Mouse (Mus musculus): ENCODE measurements at regions not wholly inside any gene's neighbourhood (a gene's known extent, or its start where the extent isn't known, plus 50 kb on each side); places are given as distances from the start of the nearest gene placed in this dataset.

DNA sequence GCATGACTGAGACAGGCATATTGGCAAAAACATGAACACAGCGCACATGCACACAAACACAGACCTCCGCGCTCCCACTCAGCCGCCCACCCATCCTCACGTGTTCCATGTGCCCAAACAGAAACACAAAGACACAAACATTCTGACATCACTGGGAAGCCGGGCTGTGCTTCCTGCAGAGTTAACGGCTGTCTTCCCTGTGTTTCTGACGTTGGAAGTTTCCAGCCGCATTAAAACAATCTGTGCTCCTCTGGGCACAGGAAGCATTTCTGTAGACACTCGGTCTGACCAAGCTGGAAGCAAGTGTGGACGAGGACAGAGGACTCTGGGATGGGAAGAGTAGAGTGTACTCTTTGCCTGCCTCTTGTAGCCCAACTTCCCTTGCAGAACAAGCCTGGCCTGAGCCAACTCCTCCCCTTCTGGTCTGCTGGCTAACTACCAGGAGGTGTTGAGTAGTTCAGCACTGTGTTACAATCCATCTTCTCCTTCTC, 296.2 kb upstream of the Zfp703 start:
- Histone ChIP-seq H3K4me1 (0 out of 2 replicates have a peak, but pooled peaks cover 4% of the 10 kb centered on the region), H3K9me3 (no peaks in the 10 kb centered on the region), H3K4me3 (no peak overlapping the region), H3K27me3 (ENCODE audit: insufficient read depth, poor library complexity, severe bottlenecking) (peaks cover 13% of the 10 kb centered on the region; the same call in 1 of the 2 replicates), H3K36me3 (no peaks in the 10 kb centered on the region), H3K27ac (no peak overlapping the region)
- 68% methylated on average over 11 of the region's 11 CpGs for WGBS
- DNase-seq (ENCODE audit: low spot score): no peak

DNA sequence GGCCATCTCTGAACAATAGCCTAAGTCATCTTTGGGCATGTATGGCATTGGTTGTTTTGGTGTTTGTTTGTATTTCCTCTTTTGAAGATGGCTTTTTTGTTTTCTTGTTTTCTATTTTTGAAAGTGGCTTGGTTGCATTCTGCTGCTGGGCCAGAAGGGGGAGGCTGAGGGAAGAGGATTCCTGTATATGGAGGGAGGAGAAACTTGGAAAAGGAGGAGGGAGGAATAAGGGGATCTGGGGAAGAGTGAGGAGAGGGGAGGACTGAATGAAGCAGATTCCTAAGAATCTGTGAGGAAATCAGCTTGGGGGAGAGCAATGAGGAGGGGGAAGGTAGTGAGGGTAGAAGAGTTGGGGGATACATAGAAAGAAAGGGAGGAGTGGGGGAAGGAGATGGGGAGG, 290.0 kb upstream of the Zfp703 start:
- Histone ChIP-seq H3K4me1 (no peaks in the 10 kb centered on the region), H3K9me3 (no peaks in the 10 kb centered on the region), H3K4me3 (no peak overlapping the region), H3K27ac (no peak overlapping the region), H3K36me3 (no peaks in the 10 kb centered on the region), H3K27me3 (ENCODE audit: insufficient read depth, poor library complexity, severe bottlenecking) (peaks cover 21% of the 10 kb centered on the region; the same call in 1 of the 2 replicates)
- no peak for DNase-seq (ENCODE audit: low spot score)

DNA sequence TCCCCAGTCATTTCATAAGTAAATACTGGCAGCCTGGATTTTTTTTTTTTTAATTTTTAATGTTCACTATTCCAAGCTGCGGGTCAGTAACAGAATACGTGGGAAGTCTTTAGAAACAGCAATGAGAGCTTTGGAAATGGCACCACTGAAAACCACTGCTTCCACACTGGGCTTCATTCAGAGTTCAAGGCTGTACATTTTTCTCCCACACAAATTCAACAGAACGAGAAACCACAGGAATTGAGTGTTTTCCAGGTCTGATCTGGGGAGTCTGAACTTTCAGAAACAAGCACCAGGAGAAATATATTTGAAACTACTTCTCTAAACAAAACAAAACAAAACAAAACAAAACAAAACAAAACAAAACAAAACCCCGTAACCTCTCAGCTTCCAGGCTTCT, 289.1 kb upstream of the Zfp703 start:
- no peaks in the 10 kb centered on the region for H3K9me3 ChIP-seq
- H3K36me3 ChIP-seq: no peaks in the 10 kb centered on the region
- peaks cover 21% of the 10 kb centered on the region; the same call in 1 of the 2 replicates for H3K27me3 ChIP-seq (ENCODE audit: insufficient read depth, poor library complexity, severe bottlenecking)
- no peak overlapping the region for H3K27ac ChIP-seq
- WGBS: 71% methylated on average over 4 of the region's 4 CpGs
- no peak for DNase-seq (ENCODE audit: low spot score)
- no peaks in the 10 kb centered on the region for H3K4me1 ChIP-seq
- H3K4me3 ChIP-seq: no peak overlapping the region

DNA sequence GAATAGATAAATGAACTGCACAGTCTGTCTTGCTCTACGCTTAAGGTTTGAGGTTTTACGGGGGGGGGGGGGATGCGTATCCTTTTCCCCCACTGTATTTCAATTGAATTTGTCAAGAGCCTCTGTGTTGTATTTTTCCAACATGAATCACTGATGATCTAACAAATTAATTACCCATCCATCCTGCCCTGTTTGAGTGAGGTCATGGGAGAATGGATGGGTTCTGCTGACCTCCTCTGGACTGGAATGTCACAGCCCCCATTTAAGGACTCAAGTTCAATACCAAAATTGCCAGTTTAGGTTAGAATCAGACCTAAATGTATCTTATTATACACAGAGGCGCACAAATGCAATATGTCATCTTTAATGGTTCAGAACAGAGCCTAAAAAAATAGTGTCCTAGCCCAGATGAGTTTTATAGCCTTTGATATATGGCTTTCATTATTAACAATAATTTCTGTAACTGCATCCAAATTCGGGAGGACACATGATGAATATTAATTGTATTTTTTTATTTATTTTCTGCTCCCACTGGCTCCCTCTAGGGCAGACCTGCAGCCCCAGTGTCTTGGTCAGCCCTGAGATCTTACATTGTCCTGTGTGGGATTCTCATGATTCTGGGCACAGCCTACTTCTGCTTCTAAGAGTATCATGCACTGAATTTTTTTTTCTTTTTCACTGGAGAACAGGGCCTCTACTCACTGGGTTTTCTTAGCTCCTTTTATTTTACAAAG, 288.2 kb upstream of the Zfp703 start:
- H3K27ac ChIP-seq: no peak overlapping the region
- no peak for DNase-seq (ENCODE audit: low spot score)
- no peaks in the 10 kb centered on the region for H3K4me1 ChIP-seq
- H3K9me3 ChIP-seq: no peaks in the 10 kb centered on the region
- H3K4me3 ChIP-seq: no peak overlapping the region
- peaks cover 16% of the 10 kb centered on the region; the same call in 1 of the 2 replicates for H3K27me3 ChIP-seq (ENCODE audit: insufficient read depth, poor library complexity, severe bottlenecking)
- WGBS: 82% methylated on average over 5 of the region's 5 CpGs
- H3K36me3 ChIP-seq: no peaks in the 10 kb centered on the region

DNA sequence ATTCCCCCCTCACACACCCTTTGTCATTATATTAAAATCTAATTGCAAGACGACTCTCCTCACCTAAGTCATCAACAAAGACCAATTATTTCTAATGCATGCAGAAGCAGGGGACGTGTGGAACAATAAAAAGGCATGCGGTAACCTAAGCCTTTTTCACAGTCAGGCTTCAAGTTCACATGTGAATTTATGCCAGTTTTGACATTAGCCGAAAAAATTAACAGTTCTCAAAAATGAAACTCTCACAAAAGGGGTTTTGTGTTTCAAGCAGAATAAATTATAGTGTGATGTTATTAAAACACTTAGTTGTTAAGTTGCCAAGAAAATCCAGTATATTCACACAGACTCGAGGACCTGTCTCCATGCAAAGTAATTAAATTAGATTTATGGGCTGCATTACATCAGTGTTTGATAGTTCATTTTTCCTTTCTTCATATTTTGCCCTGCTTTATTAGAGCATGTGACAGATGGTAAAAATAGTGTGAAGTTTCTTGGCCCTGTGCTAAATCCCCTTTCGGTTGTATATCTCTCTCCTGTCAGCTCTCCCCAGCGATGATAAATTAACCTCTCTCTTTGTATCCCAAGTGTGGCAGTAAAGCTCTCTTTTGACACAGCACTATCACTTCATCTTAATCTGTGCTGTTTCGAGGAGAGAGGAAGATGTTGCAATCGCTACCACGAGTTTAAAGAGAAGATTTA, 287.5 kb upstream of the Zfp703 start:
- 58% methylated on average over 10 of the region's 10 CpGs for WGBS
- Histone ChIP-seq H3K27ac (no peak overlapping the region), H3K36me3 (no peaks in the 10 kb centered on the region), H3K4me1 (no peaks in the 10 kb centered on the region), H3K9me3 (no peaks in the 10 kb centered on the region), H3K27me3 (ENCODE audit: insufficient read depth, poor library complexity, severe bottlenecking) (peaks cover 16% of the 10 kb centered on the region; the same call in 1 of the 2 replicates), H3K4me3 (no peak overlapping the region)
- DNase-seq (ENCODE audit: low spot score): no peak

DNA sequence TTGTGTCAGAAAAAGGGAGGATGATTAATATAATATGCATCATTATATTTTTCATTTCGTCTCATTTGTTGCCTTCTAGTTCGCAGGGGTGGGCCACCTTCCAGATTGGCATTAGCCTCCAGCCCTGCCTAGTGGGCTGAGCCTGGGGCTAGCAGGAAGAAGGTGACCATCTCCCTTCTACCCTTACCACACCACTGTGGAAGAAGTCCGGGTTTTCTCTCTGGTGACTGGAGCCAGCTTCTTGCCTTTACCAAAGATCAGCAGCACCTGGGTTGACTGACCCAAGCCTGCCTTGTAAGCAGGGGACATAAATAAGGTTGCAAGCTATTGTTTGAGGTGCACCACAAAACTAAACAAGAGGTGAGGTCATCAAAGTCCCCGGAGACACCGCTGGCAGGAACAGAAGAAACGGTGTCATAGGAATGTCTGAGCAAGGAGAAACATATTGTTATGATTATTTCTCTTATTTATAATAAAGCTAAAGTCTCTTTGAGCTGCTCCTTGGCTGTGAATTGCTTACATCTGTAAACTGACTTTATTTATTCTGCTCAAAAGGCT, 286.9 kb upstream of the Zfp703 start:
- no peaks in the 10 kb centered on the region for H3K36me3 ChIP-seq
- H3K9me3 ChIP-seq: no peaks in the 10 kb centered on the region
- DNase-seq (ENCODE audit: low spot score): no peak
- WGBS: 75% methylated on average over 6 of the region's 6 CpGs
- no peak overlapping the region for H3K4me3 ChIP-seq
- H3K4me1 ChIP-seq: no peaks in the 10 kb centered on the region
- H3K27ac ChIP-seq: no peak overlapping the region
- H3K27me3 ChIP-seq (ENCODE audit: insufficient read depth, poor library complexity, severe bottlenecking): peaks cover 16% of the 10 kb centered on the region; the same call in 1 of the 2 replicates

DNA sequence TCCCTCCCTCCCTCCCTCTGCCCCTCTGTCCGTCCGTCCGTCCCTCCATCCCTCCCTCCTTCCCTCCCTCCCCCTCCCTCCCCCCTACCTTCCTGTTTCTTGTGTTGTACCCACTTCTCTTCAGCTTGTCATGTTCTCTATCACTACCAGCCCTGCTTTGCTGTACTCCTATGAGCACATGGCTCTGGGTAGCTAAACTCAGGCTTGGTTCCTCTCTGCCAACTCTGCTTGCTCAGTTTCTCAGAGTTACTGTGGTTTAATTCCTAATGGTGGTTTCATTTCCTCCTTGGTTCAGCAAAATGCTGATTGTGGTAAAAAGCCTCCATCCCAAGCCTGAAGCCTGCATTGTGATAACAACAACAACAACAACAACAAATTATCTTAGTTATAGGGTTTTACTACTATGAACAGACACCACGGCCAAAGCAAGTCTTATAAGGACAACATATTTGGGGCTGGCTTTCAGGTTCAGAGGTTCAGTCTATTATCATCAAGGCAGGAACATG, 279.5 kb upstream of the Zfp703 start:
- WGBS: 81% methylated on average over 1 of the region's 4 CpGs
- Histone ChIP-seq H3K4me3 (no peak overlapping the region), H3K27me3 (ENCODE audit: insufficient read depth, poor library complexity, severe bottlenecking) (no peaks in the 10 kb centered on the region), H3K27ac (no peak overlapping the region), H3K9me3 (no peaks in the 10 kb centered on the region), H3K4me1 (no peaks in the 10 kb centered on the region; the same call in 1 of the 2 replicates), H3K36me3 (no peaks in the 10 kb centered on the region)
- DNase-seq (ENCODE audit: low spot score): no peak

DNA sequence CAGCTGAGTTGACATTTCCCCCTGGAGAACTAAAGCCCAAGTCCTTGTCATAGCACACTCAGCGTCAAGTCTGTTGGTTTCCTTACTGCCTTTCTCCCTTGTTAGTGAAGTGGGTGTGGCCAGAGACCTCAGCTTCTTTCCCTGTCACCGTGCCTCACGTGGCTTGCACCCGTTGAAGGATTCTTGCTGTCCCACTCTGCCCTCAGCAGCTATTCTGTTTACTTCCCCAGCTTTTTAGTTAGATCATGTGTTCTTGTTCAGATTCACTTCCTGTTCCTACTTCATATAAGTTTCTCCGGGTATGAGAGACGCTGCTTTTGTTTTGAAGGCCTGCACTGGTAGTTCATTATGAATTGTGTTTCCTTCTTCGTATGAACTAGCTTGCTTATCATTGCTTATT, 278.5 kb upstream of the Zfp703 start:
- Histone ChIP-seq H3K4me3 (no peak overlapping the region), H3K27ac (no peak overlapping the region), H3K27me3 (ENCODE audit: insufficient read depth, poor library complexity, severe bottlenecking) (0 out of 2 replicates have a peak, but pooled peaks cover 3% of the 10 kb centered on the region), H3K36me3 (no peaks in the 10 kb centered on the region), H3K9me3 (no peaks in the 10 kb centered on the region), H3K4me1 (no peaks in the 10 kb centered on the region; the same call in 1 of the 2 replicates)
- WGBS: 55% methylated on average over 7 of the region's 7 CpGs
- no peak for DNase-seq (ENCODE audit: low spot score)

DNA sequence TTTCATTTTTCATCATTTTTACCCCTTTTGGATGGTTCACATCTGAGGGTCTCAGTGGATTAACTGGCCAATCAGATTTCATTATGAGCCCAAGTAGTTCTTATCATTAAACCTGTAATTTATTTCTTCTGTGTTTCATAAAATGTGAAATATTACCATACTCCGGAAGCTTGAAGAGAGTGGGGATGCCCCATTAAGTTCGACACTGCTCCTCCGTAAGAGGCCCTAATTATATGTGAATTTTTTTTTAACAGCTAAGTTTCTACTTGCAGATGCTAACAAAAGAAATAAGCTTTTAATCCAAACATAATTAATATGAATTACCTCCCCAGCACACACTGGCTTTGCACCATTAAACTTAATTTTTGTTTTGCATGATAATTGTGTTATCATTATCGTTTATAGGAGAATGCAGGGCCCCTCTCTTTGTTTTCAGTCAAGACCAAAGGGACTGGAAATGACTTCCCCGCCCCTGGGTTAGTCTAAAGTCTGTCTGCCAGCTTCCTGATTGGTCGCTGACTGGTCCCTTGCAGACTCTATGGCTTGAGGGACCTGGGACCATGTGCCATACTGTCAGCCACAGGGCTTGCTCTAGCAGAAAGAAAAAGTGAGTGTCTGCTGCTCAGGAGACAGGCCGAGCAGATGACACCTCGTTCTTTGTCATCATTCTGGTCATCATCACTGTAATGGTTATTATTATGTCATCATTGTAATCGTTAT, 270.9 kb upstream of the Zfp703 start:
- 65% methylated on average over 9 of the region's 9 CpGs for whole genome bisulfite sequencing
- DNase-seq (ENCODE audit: low spot score): no peak
- Histone ChIP-seq H3K36me3 (no peaks in the 10 kb centered on the region), H3K27me3 (ENCODE audit: insufficient read depth, poor library complexity, severe bottlenecking) (peaks cover 9% of the 10 kb centered on the region; the same call in 1 of the 2 replicates), H3K4me1 (no peaks in the 10 kb centered on the region), H3K9me3 (no peaks in the 10 kb centered on the region), H3K4me3 (no peak overlapping the region), H3K27ac (no peak overlapping the region)

DNA sequence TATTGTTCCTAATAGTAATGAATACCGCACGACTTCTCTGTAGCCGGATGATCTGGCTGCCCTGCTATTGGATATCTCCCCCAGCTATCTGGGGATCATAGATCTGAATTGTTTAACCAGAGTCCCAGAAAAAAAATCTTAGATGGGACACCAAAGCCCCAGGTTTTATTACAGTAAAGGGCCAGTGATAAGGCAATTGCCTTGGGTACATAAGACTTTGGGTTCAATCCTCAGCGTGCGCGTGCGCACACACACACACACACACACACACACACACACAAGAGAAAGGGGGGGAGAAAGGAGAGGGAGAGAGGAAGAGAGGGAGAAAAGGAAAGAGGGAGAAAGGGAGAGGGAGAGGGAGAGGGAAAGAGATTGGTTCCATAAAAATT, 270.4 kb upstream of the Zfp703 start:
- H3K4me3 ChIP-seq: no peak overlapping the region
- H3K27ac ChIP-seq: no peak overlapping the region
- peaks cover 9% of the 10 kb centered on the region; the same call in 1 of the 2 replicates for H3K27me3 ChIP-seq (ENCODE audit: insufficient read depth, poor library complexity, severe bottlenecking)
- no peaks in the 10 kb centered on the region for H3K36me3 ChIP-seq
- no peaks in the 10 kb centered on the region for H3K4me1 ChIP-seq
- H3K9me3 ChIP-seq: no peaks in the 10 kb centered on the region
- 93% methylated on average over 7 of the region's 7 CpGs for WGBS
- no peak for DNase-seq (ENCODE audit: low spot score)

DNA sequence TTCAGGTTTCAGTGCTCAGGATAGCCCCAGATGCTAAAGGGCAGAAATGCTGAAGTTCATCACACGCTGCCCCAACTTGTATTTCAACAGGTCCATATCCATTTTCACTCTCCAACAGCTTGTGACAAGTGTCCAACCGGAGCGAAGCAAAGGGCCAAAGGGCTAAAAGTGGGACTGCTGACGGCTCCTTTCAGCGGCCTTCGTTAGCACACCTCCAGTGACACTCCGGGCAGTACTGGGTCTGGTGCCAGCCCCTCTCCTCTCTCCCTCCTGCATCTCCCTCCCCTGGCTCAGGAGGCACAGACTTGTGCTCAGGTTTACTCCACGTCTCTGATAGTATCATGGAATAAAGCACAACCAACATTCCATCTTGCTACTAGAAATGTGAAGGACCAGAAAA, 263.3 kb upstream of the Zfp703 start:
- Histone ChIP-seq H3K4me3 (no peak overlapping the region), H3K9me3 (no peaks in the 10 kb centered on the region), H3K27ac (no peak overlapping the region), H3K27me3 (ENCODE audit: insufficient read depth, poor library complexity, severe bottlenecking) (peaks cover 18% of the 10 kb centered on the region), H3K4me1 (no peaks in the 10 kb centered on the region), H3K36me3 (no peaks in the 10 kb centered on the region)
- peak; percentile 77 for DNase-seq (ENCODE audit: low spot score)
- WGBS: 54% methylated on average over 8 of the region's 8 CpGs

DNA sequence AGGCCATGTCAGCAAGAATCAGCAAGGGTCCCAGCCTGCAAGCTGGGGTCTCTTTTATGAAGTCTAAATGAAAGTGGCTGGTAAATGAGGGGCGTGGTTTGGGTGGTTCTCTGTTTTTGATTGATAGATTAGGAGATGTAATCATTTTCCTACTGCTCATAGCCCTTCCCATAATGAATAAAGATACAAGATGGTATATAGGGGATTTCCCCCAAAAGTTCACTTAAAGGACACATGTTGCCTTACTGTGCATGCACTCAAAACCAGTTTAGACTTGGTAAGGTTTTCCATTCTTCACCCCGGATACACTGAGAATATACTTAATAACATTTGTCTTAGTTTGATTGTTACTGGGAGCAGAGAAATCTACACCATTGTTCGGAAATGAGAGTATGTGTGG, 262.4 kb upstream of the Zfp703 start:
- no peak for DNase-seq (ENCODE audit: low spot score)
- Histone ChIP-seq H3K4me1 (no peaks in the 10 kb centered on the region), H3K9me3 (no peaks in the 10 kb centered on the region), H3K4me3 (no peak overlapping the region), H3K36me3 (no peaks in the 10 kb centered on the region), H3K27me3 (ENCODE audit: insufficient read depth, poor library complexity, severe bottlenecking) (peaks cover 16% of the 10 kb centered on the region), H3K27ac (no peak overlapping the region)
- 82% methylated on average over 3 of the region's 3 CpGs for WGBS

Data from heart, embryonic 10.5 days (tissue).